Mouse (Mus musculus) hindbrain, embryonic 11.5 days (tissue): Measurements from ENCODE around the gene Gm3336. TPM values are rescaled to one million over a fixed set of nuclear protein-coding genes. Genes with fewer than 3 reads are reported as not detected.
A peak's percentile ranks its signal among the peaks of the same experiment; 100 is the strongest.

Experiments
- ATAC-seq: fragments of 200-750 bp; cut with Nextera tagmentation; 2 replicates; pipeline ENCODE4 v1.8.0; 2017; ENCODE audit warnings: mild to moderate bottlenecking, moderate TSS enrichment, moderate library complexity; ENCODE audit not compliant: low FRiP score
- DNase-seq: peaks from one replicate; pipeline ENCODE4 v3.0.0-alpha.2; 2015; ENCODE audit warnings: low spot score
- H3K27ac ChIP-seq: fragments of 300-500 bp; sonication (generic); 2 replicates; pipeline ENCODE4 v1.5.1; 2014; ENCODE audit warnings: mild to moderate bottlenecking, low read depth, low read length
- H3K27me3 ChIP-seq: fragments of 300-500 bp; sonication (generic); 2 replicates; pipeline ENCODE4 v1.6.1; 2014; ENCODE audit warnings: mild to moderate bottlenecking, low read length, moderate library complexity, mixed read lengths; ENCODE audit not compliant: control insufficient read depth, insufficient read depth
- H3K36me3 ChIP-seq: fragments of 300-500 bp; sonication (generic); 2 replicates; pipeline ENCODE4 v1.6.1; 2014; ENCODE audit warnings: mild to moderate bottlenecking, low read length, moderate library complexity, mixed read lengths; ENCODE audit not compliant: control insufficient read depth, insufficient read depth
- H3K4me1 ChIP-seq: fragments of 300-500 bp; sonication (generic); replicated peaks from 2 replicates; pipeline ENCODE4 v1.6.1; 2014; ENCODE audit warnings: low read length, mixed read lengths; ENCODE audit not compliant: control insufficient read depth, insufficient read depth
- H3K4me2 ChIP-seq: fragments of 300-500 bp; sonication (generic); replicated peaks from 2 replicates; pipeline ENCODE4 v1.6.1; 2014; ENCODE audit warnings: mild to moderate bottlenecking, low read depth, low read length
- H3K4me3 ChIP-seq: fragments of 300-500 bp; sonication (generic); 2 replicates; pipeline ENCODE4 v1.5.1; 2014; ENCODE audit warnings: low read depth, low read length
- H3K9ac ChIP-seq: fragments of 300-500 bp; sonication (generic); 2 replicates; pipeline ENCODE4 v1.6.1; 2014; ENCODE audit warnings: low read depth, low read length
- H3K9me3 ChIP-seq: fragments of 300-500 bp; sonication (generic); 2 replicates; pipeline ENCODE4 v1.6.1; 2016; ENCODE audit warnings: low read length; ENCODE audit not compliant: control insufficient read depth
- whole genome bisulfite sequencing: fragments of 180-500 bp; shearing (Covaris S2); extraction: QIAGEN DNeasy Blood & Tissue Kit; methylation state at CpG from one replicate; pipeline ENCODE4 v1.1.7; 2014; 5-methylcytosine and 5-hydroxymethylcytosine counted together
- polyA plus RNA-seq: library from polyadenylated mRNA; unstranded; fragments of >200 nt; fragmentation: Nextera tagmentation; extraction: Ambion mirVana; gene quantifications from 2 replicates; pipeline ENCODE4 v1.2.1, GENCODE M21; 2014

Gm3336 gene
- polyA plus RNA-seq, 1 experiment from 2014 or later, result not detected

GRCm38 (mm10) chr8:70737705-70738104 lies 19.4 kb downstream of the Gm3336 start:
- 64% methylated on average over 5 of the region's 5 CpGs for WGBS
- ATAC-seq (no peak), DNase-seq (no peak)
- peaks cover 15% of the 10 kb centered on the region; the same call in 1 of the 2 replicates for H3K27me3 ChIP-seq
- no peak overlapping the region for H3K4me3 ChIP-seq
- no peaks in the 10 kb centered on the region for H3K36me3 ChIP-seq
- no peak overlapping the region for H3K9ac ChIP-seq
- no peaks in the 10 kb centered on the region for H3K9me3 ChIP-seq
- no peak overlapping the region for H3K4me2 ChIP-seq
- H3K27ac ChIP-seq, result no peak overlapping the region
- H3K4me1 ChIP-seq, result 0 out of 2 replicates have a peak, but pooled peaks cover 2% of the 10 kb centered on the region

GRCm38 (mm10) chr8:70738211-70738610 lies 19.9 kb downstream of the Gm3336 start:
- no peak overlapping the region for H3K4me2 ChIP-seq
- 73% methylated on average over 3 of the region's 3 CpGs for WGBS
- no peak overlapping the region for H3K9ac ChIP-seq
- DNase-seq (no peak), ATAC-seq (no peak)
- no peaks in the 10 kb centered on the region for H3K9me3 ChIP-seq
- no peaks in the 10 kb centered on the region for H3K36me3 ChIP-seq
- no peak overlapping the region for H3K27ac ChIP-seq
- H3K4me1 ChIP-seq, result peaks cover 4% of the 10 kb centered on the region; the same call in 1 of the 2 replicates
- H3K4me3 ChIP-seq, result no peak overlapping the region
- H3K27me3 ChIP-seq, result peaks cover 20% of the 10 kb centered on the region

- H3K9me3 ChIP-seq, result no peaks in the 10 kb centered on the region
- no peaks in the 10 kb centered on the region for H3K36me3 ChIP-seq
- no peak for ATAC-seq
- no peak for DNase-seq
- H3K27ac ChIP-seq, result no peak overlapping the region
- no peak overlapping the region for H3K4me3 ChIP-seq
- H3K4me2 ChIP-seq, result no peak overlapping the region
- 58% methylated on average over 5 of the region's 5 CpGs for WGBS
- H3K9ac ChIP-seq, result no peak overlapping the region
- peaks cover 40% of the 10 kb centered on the region for H3K27me3 ChIP-seq
- peaks cover 6% of the 10 kb centered on the region; the same call in 1 of the 2 replicates for H3K4me1 ChIP-seq
These were observed 23.3 kb downstream of the Gm3336 start for GRCm38 (mm10) chr8:70741661-70742060.

GRCm38 (mm10) chr8:70742176-70742575 lies 23.8 kb downstream of the Gm3336 start:
- Histone ChIP-seq H3K4me1 (peaks cover 6% of the 10 kb centered on the region; the same call in 1 of the 2 replicates), H3K9ac (no peak overlapping the region), H3K4me2 (no peak overlapping the region), H3K27ac (no peak overlapping the region), H3K36me3 (no peaks in the 10 kb centered on the region), H3K9me3 (no peaks in the 10 kb centered on the region), H3K4me3 (no peak overlapping the region), H3K27me3 (peaks cover 44% of the 10 kb centered on the region)
- WGBS, result 68% methylated on average over 11 of the region's 11 CpGs
- ATAC-seq (no peak), DNase-seq (no peak)

- ATAC-seq, result peak; percentile 41; the same call in 1 of the 2 replicates
- no peaks in the 10 kb centered on the region for H3K36me3 ChIP-seq
- H3K4me3 ChIP-seq, result peak overlapping the region; percentile 2
- no peak overlapping the region for H3K27ac ChIP-seq
- WGBS, result 2% methylated on average over 38 of the region's 38 CpGs
- H3K27me3 ChIP-seq, result peaks cover 46% of the 10 kb centered on the region
- H3K4me1 ChIP-seq, result peaks cover 6% of the 10 kb centered on the region; the same call in 1 of the 2 replicates
- peak overlapping the region; percentile 23 for H3K4me2 ChIP-seq
- DNase-seq, result no peak
- no peaks in the 10 kb centered on the region for H3K9me3 ChIP-seq
- peak overlapping the region; percentile 54 for H3K9ac ChIP-seq
These were observed 24.8 kb downstream of the Gm3336 start for GRCm38 (mm10) chr8:70742981-70743655.

- peak; percentile 39 for ATAC-seq
- H3K4me1 ChIP-seq, result peaks cover 6% of the 10 kb centered on the region; the same call in 1 of the 2 replicates
- peak overlapping the region; percentile 2 for H3K4me3 ChIP-seq
- H3K9ac ChIP-seq, result peak overlapping the region; percentile 54
- H3K9me3 ChIP-seq, result no peaks in the 10 kb centered on the region
- peak overlapping the region; percentile 23 for H3K4me2 ChIP-seq
- H3K27ac ChIP-seq, result no peak overlapping the region
- WGBS, result 4% methylated on average over 48 of the region's 48 CpGs
- peaks cover 45% of the 10 kb centered on the region for H3K27me3 ChIP-seq
- DNase-seq, result peak; percentile 60
- H3K36me3 ChIP-seq, result no peaks in the 10 kb centered on the region
These were observed 25.6 kb downstream of the Gm3336 start for GRCm38 (mm10) chr8:70743656-70744590.

GRCm38 (mm10) chr8:70744806-70745205 lies 26.5 kb downstream of the Gm3336 start:
- no peaks in the 10 kb centered on the region for H3K9me3 ChIP-seq
- no peak overlapping the region for H3K4me3 ChIP-seq
- 55% methylated on average over 11 of the region's 11 CpGs for WGBS
- no peaks in the 10 kb centered on the region for H3K36me3 ChIP-seq
- no peak overlapping the region for H3K9ac ChIP-seq
- DNase-seq (no peak), ATAC-seq (no peak)
- peaks cover 45% of the 10 kb centered on the region for H3K27me3 ChIP-seq
- H3K27ac ChIP-seq, result no peak overlapping the region
- no peak overlapping the region for H3K4me2 ChIP-seq
- H3K4me1 ChIP-seq, result peaks cover 6% of the 10 kb centered on the region; the same call in 1 of the 2 replicates

GRCm38 (mm10) chr8:70745691-70746220 lies 27.4 kb downstream of the Gm3336 start:
- no peak overlapping the region for H3K27ac ChIP-seq
- ATAC-seq (no peak), DNase-seq (no peak)
- no peaks in the 10 kb centered on the region for H3K36me3 ChIP-seq
- no peak overlapping the region for H3K9ac ChIP-seq
- peaks cover 6% of the 10 kb centered on the region; the same call in 1 of the 2 replicates for H3K4me1 ChIP-seq
- WGBS, result 58% methylated on average over 19 of the region's 19 CpGs
- no peak overlapping the region for H3K4me2 ChIP-seq
- H3K9me3 ChIP-seq, result no peaks in the 10 kb centered on the region
- no peak overlapping the region for H3K4me3 ChIP-seq
- H3K27me3 ChIP-seq, result peaks cover 44% of the 10 kb centered on the region
